Mouse (Mus musculus) olfactory bulb, adult 2 months (tissue): ENCODE measurements at regions not wholly inside any gene's neighbourhood (a gene's known extent, or its start where the extent isn't known, plus 50 kb on each side); places are given as distances from the start of the nearest gene placed in this dataset.
A peak's percentile ranks its signal among the peaks of the same experiment; 100 is the strongest.

ENCODE experiments used
- H3K27ac ChIP-seq: fragments of 200-500 bp; 2 replicates; pipeline ENCODE4 v1.5.1; 2012; ENCODE audit warnings: low read depth, low read length; ENCODE audit not compliant: insufficient read depth
- H3K4me1 ChIP-seq: fragments of 200-500 bp; 2 replicates; pipeline ENCODE4 v1.6.1; 2012; ENCODE audit warnings: low read length; ENCODE audit not compliant: control insufficient read depth, insufficient read depth
- H3K4me3 ChIP-seq: fragments of 200-500 bp; 2 replicates; pipeline ENCODE4 v1.5.1; 2012; ENCODE audit warnings: mild to moderate bottlenecking, low read depth, low read length, moderate library complexity; ENCODE audit not compliant: insufficient read depth
- CTCF ChIP-seq: fragments of 200-500 bp; IDR thresholded peaks from 2 replicates; pipeline ENCODE4 v1.5.1; 2012; ENCODE audit warnings: low read depth, mild to moderate bottlenecking, low read length, moderate library complexity; ENCODE audit not compliant: insufficient read depth
- POLR2A ChIP-seq: fragments of 200-500 bp; IDR thresholded peaks from 2 replicates; pipeline ENCODE4 v1.6.1; 2012; ENCODE audit warnings: mild to moderate bottlenecking, low read depth, low read length, moderate library complexity; ENCODE audit not compliant: insufficient read depth
- WGBS: fragments of 180-500 bp; shearing (Covaris S2); methylation state at CpG from one replicate; pipeline ENCODE4 v1.1.7; 2018; 5-methylcytosine and 5-hydroxymethylcytosine counted together

GRCm38 (mm10) chr12:104637046-104638032 lies 114.4 kb downstream of the Dicer1 start:
- peaks cover 14% of the 10 kb centered on the region; the same call in 1 of the 2 replicates for H3K4me1 ChIP-seq
- WGBS, result 16% methylated on average over 33 of the region's 33 CpGs
- no peak overlapping the region for H3K27ac ChIP-seq
- no peak overlapping the region for H3K4me3 ChIP-seq
- TF ChIP-seq CTCF (no peak), POLR2A (no peak)

- Histone ChIP-seq H3K4me1 (peaks cover 14% of the 10 kb centered on the region; the same call in 1 of the 2 replicates), H3K27ac (no peak overlapping the region), H3K4me3 (no peak overlapping the region)
- WGBS, result 74% methylated on average over 12 of the region's 12 CpGs
- no peak for TF ChIP-seq POLR2A
- TF ChIP-seq CTCF, result no peak
These were observed 115.3 kb downstream of the Dicer1 start for GRCm38 (mm10) chr12:104636474-104636873.

- Histone ChIP-seq H3K27ac (no peak overlapping the region), H3K4me3 (no peak overlapping the region), H3K4me1 (peaks cover 14% of the 10 kb centered on the region; the same call in 1 of the 2 replicates)
- TF ChIP-seq POLR2A (no peak), CTCF (no peak)
- 55% methylated on average over 10 of the region's 10 CpGs for WGBS
These were observed 116.9 kb downstream of the Dicer1 start for GRCm38 (mm10) chr12:104634818-104635217.

GRCm38 (mm10) chr12:104630590-104630989 lies 121.2 kb downstream of the Dicer1 start:
- H3K4me3 ChIP-seq, result no peak overlapping the region
- no peak for TF ChIP-seq POLR2A
- TF ChIP-seq CTCF, result no peak
- 87% methylated on average over 3 of the region's 3 CpGs for WGBS

DNA sequence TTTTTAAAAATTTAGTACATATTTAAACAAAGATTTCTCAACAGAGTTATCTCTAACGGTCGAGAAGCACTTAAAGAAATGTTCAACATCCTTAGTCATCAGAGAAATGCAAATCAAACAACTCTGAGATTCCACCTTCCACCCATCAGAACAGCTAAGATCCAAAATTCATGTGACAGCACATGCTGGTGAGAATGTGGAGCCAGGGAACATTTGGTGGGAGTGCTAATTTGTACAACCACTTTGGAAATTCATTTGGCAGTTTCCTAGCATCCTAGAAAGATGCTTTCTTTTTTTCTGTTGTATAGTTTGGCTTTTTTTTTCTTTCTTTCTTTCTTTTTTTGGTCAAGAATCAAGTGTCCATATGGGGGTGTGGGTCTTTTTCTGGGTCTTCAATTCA lies 122.3 kb downstream of the Dicer1 start:
- no peak overlapping the region for H3K27ac ChIP-seq
- no peaks in the 10 kb centered on the region for H3K4me1 ChIP-seq
- no peak overlapping the region for H3K4me3 ChIP-seq
- TF ChIP-seq CTCF (no peak), POLR2A (no peak)
- WGBS, result 96% methylated on average over 2 of the region's 2 CpGs

More at GRCm38 (mm10) chr12:104630590-104630989, 121.2 kb downstream of the Dicer1 start:
- Histone ChIP-seq H3K4me1 (no peaks in the 10 kb centered on the region), H3K27ac (no peak overlapping the region)

DNA sequence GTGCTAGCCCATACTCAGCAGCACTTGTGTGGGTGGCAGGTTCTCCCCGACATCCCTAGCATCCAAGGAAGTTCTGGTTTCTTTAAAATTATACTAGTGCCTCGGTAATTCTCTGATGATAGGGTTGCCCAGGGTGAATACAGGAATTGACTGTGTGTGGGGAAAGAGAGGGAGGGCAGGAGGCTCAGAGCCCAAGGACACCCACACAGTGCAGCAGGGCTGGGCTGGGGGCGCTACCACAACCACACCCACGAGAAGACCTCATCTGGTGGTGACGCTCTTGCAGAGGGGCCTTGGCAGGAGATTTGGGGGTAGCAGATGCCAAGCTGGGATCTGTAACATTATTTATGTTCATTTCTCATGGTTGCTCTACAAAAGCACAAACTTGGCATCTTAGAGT lies 125.7 kb downstream of the Dicer1 start:
- Histone ChIP-seq H3K27ac (no peak overlapping the region), H3K4me1 (no peaks in the 10 kb centered on the region), H3K4me3 (no peak overlapping the region)
- TF ChIP-seq POLR2A (no peak), CTCF (no peak)
- 56% methylated on average over 5 of the region's 5 CpGs for WGBS

- no peak for TF ChIP-seq POLR2A
- no peak for TF ChIP-seq CTCF
- WGBS, result 55% methylated on average over 7 of the region's 7 CpGs
- no peaks in the 10 kb centered on the region for H3K4me1 ChIP-seq
- no peak overlapping the region for H3K27ac ChIP-seq
- H3K4me3 ChIP-seq, result no peak overlapping the region
These were observed 127.7 kb downstream of the Dicer1 start for GRCm38 (mm10) chr12:104623896-104624685.

DNA sequence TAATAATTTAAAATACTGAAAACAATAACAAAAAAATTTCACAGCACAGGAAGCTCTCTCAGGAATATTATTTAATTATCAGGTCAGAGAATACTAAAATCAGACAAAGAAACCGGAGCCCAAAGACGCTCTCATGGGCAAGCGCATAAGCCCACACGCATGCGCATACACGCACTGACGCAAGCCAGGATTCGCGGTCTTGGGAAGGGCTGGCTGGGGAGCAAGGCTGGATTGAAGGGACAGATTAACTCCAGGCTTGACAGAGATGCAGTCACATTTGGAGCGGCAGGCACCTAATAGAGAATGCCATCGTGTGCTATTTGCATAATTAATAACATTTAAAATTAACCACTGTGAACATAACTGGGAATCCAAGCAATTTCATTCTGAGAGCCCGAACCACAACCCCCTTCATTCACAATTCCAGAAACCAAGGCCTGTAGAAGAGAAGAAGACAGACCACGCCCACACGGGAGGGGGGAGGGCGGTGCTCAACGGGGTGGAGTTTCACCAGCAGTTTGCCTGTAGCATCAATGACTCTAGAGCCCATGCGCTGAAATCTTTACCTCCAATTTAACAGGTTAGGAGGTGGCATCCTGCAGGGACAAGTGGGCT lies 134.5 kb downstream of the Dicer1 start:
- peak overlapping the region; percentile 15 for H3K4me3 ChIP-seq
- WGBS, result 8% methylated on average over 17 of the region's 17 CpGs
- no peaks in the 10 kb centered on the region for H3K4me1 ChIP-seq
- TF ChIP-seq POLR2A (no peak), CTCF (no peak)
- no peak overlapping the region for H3K27ac ChIP-seq
